ENCODE assay signal across 8 mouse cellular contexts in the genomic region with DNA sequence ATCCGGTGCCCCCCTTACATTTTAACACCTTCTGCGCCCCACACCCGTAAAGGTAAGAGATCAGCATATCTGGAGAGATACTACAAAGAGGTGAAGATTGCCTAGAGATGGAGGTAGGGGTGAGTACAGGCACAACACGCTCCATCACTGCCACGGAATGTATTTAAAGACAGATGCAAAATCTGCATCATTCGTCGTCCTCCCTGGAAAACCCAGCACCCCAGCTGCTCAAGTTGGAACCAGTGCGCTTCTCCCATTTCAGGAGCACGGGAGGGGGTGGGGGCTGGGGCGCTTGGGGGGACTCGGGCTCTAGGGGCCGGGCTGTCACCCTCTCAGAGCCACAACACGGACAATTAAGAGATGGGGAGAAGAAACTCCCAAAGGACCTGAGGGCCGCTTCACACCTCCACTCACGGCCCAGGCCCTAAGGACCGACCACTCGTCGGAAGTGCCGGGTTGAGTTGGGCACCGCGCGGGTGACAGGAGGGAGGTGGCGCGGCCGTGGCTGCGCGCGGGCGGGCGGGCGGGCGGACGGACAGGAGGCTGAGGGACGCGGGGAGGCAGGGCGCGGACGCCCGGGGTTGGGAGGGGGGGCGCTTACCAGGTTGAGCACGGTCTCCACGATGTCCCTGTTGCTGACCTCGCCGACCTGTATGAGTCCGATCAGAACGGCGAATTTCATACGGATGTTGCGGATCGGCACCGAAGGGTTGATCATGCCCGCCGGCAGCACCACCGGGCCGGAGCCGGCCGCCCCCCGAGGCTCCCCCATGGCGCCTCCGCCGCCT. TPM values are rescaled to one million over a fixed set of nuclear protein-coding genes. Genes with fewer than 3 reads are reported as not detected.
A peak's percentile ranks its signal among the peaks of the same experiment; 100 is the strongest.
DNase-seq lines count a peak whose midpoint lies in the region; ATAC-seq lines count a peak whose summit lies in the region.

No protein-coding gene starts in this region.

- H3K27me3 ChIP-seq in embryonic facial prominence, embryonic 14.5 days (replicated peaks; ENCODE audit: control insufficient read depth, insufficient read depth, low read length), result peaks cover 9% of the 10 kb centered on the region; the same call in 1 of the 2 replicates
- 0 out of 2 replicates have a peak, but pooled peaks cover 4% of the 10 kb centered on the region for H3K27me3 ChIP-seq in hindbrain, embryonic 10.5 days (ENCODE audit: insufficient read depth, poor library complexity, severe bottlenecking)
- no peaks in the 10 kb centered on the region for H3K27me3 ChIP-seq in midbrain, embryonic 11.5 days (ENCODE audit: control insufficient read depth, insufficient read depth, low read length)

- intact Hi-C loops in left cerebral cortex, postnatal 25 days (cut with DNase I), result loop anchor here (5.0 to 10.0 kb wide), 5 partner anchors 85 to 1555 kb away; partner anchors contain the start of gene Rnf13

- no peaks in the 10 kb centered on the region for H3K36me3 ChIP-seq in embryonic facial prominence, embryonic 14.5 days (ENCODE audit: control insufficient read depth, insufficient read depth, low read length)
- no peaks in the 10 kb centered on the region for H3K36me3 ChIP-seq in hindbrain, embryonic 10.5 days
- no peaks in the 10 kb centered on the region for H3K36me3 ChIP-seq in midbrain, embryonic 11.5 days (ENCODE audit: control insufficient read depth, insufficient read depth, low read length)

- ATAC-seq in embryonic facial prominence, embryonic 14.5 days (ENCODE audit: low read depth), result peak; percentile 50
- ATAC-seq in midbrain, embryonic 11.5 days (ENCODE audit: low FRiP score), result peak; percentile 64

- under 1% methylated on average over 20 of the region's 61 CpGs for WGBS in embryonic facial prominence, embryonic 14.5 days
- under 1% methylated on average over 55 of the region's 61 CpGs for WGBS in hindbrain, embryonic 10.5 days
- under 1% methylated on average over 35 of the region's 61 CpGs for WGBS in midbrain, embryonic 11.5 days

- peak overlapping the region; percentile 92 for H3K4me2 ChIP-seq in embryonic facial prominence, embryonic 14.5 days (ENCODE audit: low read depth, low read length)
- peak overlapping the region; percentile 91 for H3K4me2 ChIP-seq in midbrain, embryonic 11.5 days

- peak overlapping the region; percentile 93 for H3K9ac ChIP-seq in embryonic facial prominence, embryonic 14.5 days (ENCODE audit: low read depth, low read length)
- peak overlapping the region; percentile 97 for H3K9ac ChIP-seq in midbrain, embryonic 11.5 days (ENCODE audit: low read length)

- no peaks in the 10 kb centered on the region for H3K9me3 ChIP-seq in embryonic facial prominence, embryonic 14.5 days (ENCODE audit: control insufficient read depth, low read length)
- H3K9me3 ChIP-seq in hindbrain, embryonic 10.5 days, result no peaks in the 10 kb centered on the region
- no peaks in the 10 kb centered on the region for H3K9me3 ChIP-seq in midbrain, embryonic 11.5 days (ENCODE audit: control insufficient read depth, low read length)

- peaks cover 15% of the 10 kb centered on the region for H3K4me1 ChIP-seq in embryonic facial prominence, embryonic 14.5 days (ENCODE audit: control insufficient read depth, insufficient read depth, low read length)
- H3K4me1 ChIP-seq in hindbrain, embryonic 10.5 days (replicated peaks), result peaks cover 25% of the 10 kb centered on the region
- peaks cover 12% of the 10 kb centered on the region for H3K4me1 ChIP-seq in midbrain, embryonic 11.5 days (ENCODE audit: control insufficient read depth, insufficient read depth, low read length)

- peak overlapping the region; percentile 90 for H3K27ac ChIP-seq in embryonic facial prominence, embryonic 14.5 days (replicated peaks; ENCODE audit: low read depth, low read length)
- peak overlapping the region; percentile 98 for H3K27ac ChIP-seq in hindbrain, embryonic 10.5 days
- peak overlapping the region; percentile 88 for H3K27ac ChIP-seq in midbrain, embryonic 11.5 days (ENCODE audit: low read depth, low read length)

- peak overlapping the region; percentile 94 for H3K4me3 ChIP-seq in embryonic facial prominence, embryonic 14.5 days (ENCODE audit: low read depth, low read length)
- peak overlapping the region; percentile 90 for H3K4me3 ChIP-seq in hindbrain, embryonic 10.5 days
- H3K4me3 ChIP-seq in midbrain, embryonic 11.5 days (ENCODE audit: low read depth, low read length), result peak overlapping the region; percentile 96

- DNase-seq in adrenal gland, adult 18-20 months (ENCODE audit: low spot score in 2 of 2), result peak; percentile 33 to 43
- DNase-seq in adrenal gland, adult (ENCODE audit: inconsistent age in 2 of 2, low spot score in 1 of 2), result no peak
- peak; percentile 32 for DNase-seq in ZHBTc4 (ENCODE audit: low read depth, low spot score)
- DNase-seq in embryonic facial prominence, embryonic 14.5 days (ENCODE audit: low spot score), result peak; percentile 51
- DNase-seq in hindbrain, embryonic 10.5 days (ENCODE audit: low spot score), result peak; percentile 47
- peak; percentile 23 to 56 for DNase-seq in left cerebral cortex, postnatal 25 days (ENCODE audit: low spot score in 2 of 2)
- peak; percentile 93 for DNase-seq in midbrain, embryonic 11.5 days (ENCODE audit: low spot score, missing footprints)
- DNase-seq in yolk sac, embryonic 10.5 days (ENCODE audit: low spot score), result peak; percentile 6

RNA-seq across cellular contexts. Expression of gene Nbea, which starts 0.9 kb away (rescaled TPM):
- 10 to 100 TPM; 18.0 to 20.8 TPM for total RNA-seq in adrenal gland, adult 18-20 months (2021)
- 17.9 and 20.4 TPM in 2 replicates for polyA plus RNA-seq in embryonic facial prominence, embryonic 14.5 days (2014; fragmentation: Nextera tagmentation; extraction: Ambion mirVana)
- 9.9 and 13.9 TPM in 2 replicates for polyA plus RNA-seq in hindbrain, embryonic 10.5 days (2016; fragmentation: Nextera tagmentation; extraction: Ambion mirVana)
- 100 to 1,000 TPM; 180 to 185 TPM for total RNA-seq in left cerebral cortex, postnatal 25 days (2021)
- polyA plus RNA-seq in midbrain, embryonic 11.5 days (2014; fragmentation: Nextera tagmentation; extraction: Ambion mirVana), result 25.7 and 27.2 TPM in 2 replicates

Comparison
In these comparisons a context has a peak if more than half of its experiments do, and no peak if none do; other contexts are left out.
1. DNase-seq: peak in adrenal gland, adult 18-20 months (2 of 2), ZHBTc4 (single experiment), embryonic facial prominence, embryonic 14.5 days (single experiment), hindbrain, embryonic 10.5 days (single experiment), left cerebral cortex, postnatal 25 days (2 of 2), midbrain, embryonic 11.5 days (single experiment) and yolk sac, embryonic 10.5 days (single experiment); none in adrenal gland, adult (0 of 2).
2. Peak in every context shown above with its lines, with median percentiles within 50 percentile points of each other: H3K27ac ChIP-seq and H3K4me3 ChIP-seq.